Mouse (Mus musculus): ENCODE results near the gene Rgs17. TPM values are rescaled to one million over a fixed set of nuclear protein-coding genes. Genes with fewer than 3 reads are reported as not detected.

Rgs17 gene
- polyA plus RNA-seq, 2 experiments: 0.01 TPM; not detected in 1

- H3K4me1 ChIP-seq (replicated peaks; ENCODE audit: control insufficient read depth in 2 of 2, insufficient read depth in 2 of 2, low read length in 1 of 2): no peaks in the 10 kb centered on the region
- 72% methylated on average over 3 of the region's 3 CpGs for WGBS (ENCODE audit: insufficient replicate concordance)
- H3K9ac ChIP-seq (replicated peaks): no peak overlapping the region
- ATAC-seq (ENCODE audit: insufficient read depth) (no peak), DNase-seq (ENCODE audit: low read depth in 3 of 3, low spot score in 3 of 3) (no peak)
- no peaks in the 10 kb centered on the region for H3K9me3 ChIP-seq (ENCODE audit: control insufficient read depth, low read length)
- no peak overlapping the region for H3K4me3 ChIP-seq (ENCODE audit: insufficient read depth in 1 of 2, low read depth in 2 of 2, low read length in 2 of 2)
- H3K27ac ChIP-seq: no peak overlapping the region
- no peaks in the 10 kb centered on the region for H3K27me3 ChIP-seq (ENCODE audit: control insufficient read depth, insufficient read depth, low read length)
- no peaks in the 10 kb centered on the region for H3K36me3 ChIP-seq (replicated peaks; ENCODE audit: control insufficient read depth, insufficient read depth, low read depth)
- TF ChIP-seq CTCF (IDR thresholded peaks at IDR 0.05; ENCODE audit: low read depth): no peak
- no peak for TF ChIP-seq EP300 (IDR thresholded peaks at IDR 0.05; ENCODE audit: low read depth)
- no peak overlapping the region for H3K4me2 ChIP-seq (ENCODE audit: low read depth)
Measured at GRCm38 (mm10) chr10:5860849-5861248, 61.4 kb downstream of the Rgs17 start.

GRCm38 (mm10) chr10:5859729-5860128 lies 62.5 kb downstream of the Rgs17 start:
- DNase-seq (ENCODE audit: low read depth in 3 of 3, low spot score in 3 of 3) (peak in 1 of 3 experiments; percentile 4), ATAC-seq (ENCODE audit: insufficient read depth) (no peak)
- Histone ChIP-seq H3K27me3 (ENCODE audit: control insufficient read depth, insufficient read depth, low read length) (no peaks in the 10 kb centered on the region), H3K9me3 (ENCODE audit: control insufficient read depth, low read length) (no peaks in the 10 kb centered on the region), H3K4me2 (ENCODE audit: low read depth) (no peak overlapping the region), H3K4me1 (replicated peaks; ENCODE audit: control insufficient read depth in 2 of 2, insufficient read depth in 2 of 2, low read length in 1 of 2) (no peaks in the 10 kb centered on the region), H3K4me3 (ENCODE audit: insufficient read depth in 1 of 2, low read depth in 2 of 2, low read length in 2 of 2) (no peak overlapping the region), H3K27ac (no peak overlapping the region), H3K36me3 (replicated peaks; ENCODE audit: control insufficient read depth, insufficient read depth, low read depth) (no peaks in the 10 kb centered on the region), H3K9ac (replicated peaks) (no peak overlapping the region)
- peak; percentile 78 for TF ChIP-seq CTCF (IDR thresholded peaks at IDR 0.05; ENCODE audit: low read depth)
- no peak for TF ChIP-seq EP300 (IDR thresholded peaks at IDR 0.05; ENCODE audit: low read depth)
- WGBS (ENCODE audit: insufficient replicate concordance): 54% methylated on average over 4 of the region's 4 CpGs

- H3K9ac ChIP-seq (replicated peaks): no peak overlapping the region
- H3K4me2 ChIP-seq (ENCODE audit: low read depth): no peak overlapping the region
- H3K4me1 ChIP-seq (replicated peaks; ENCODE audit: control insufficient read depth in 2 of 2, insufficient read depth in 2 of 2, low read length in 1 of 2): no peaks in the 10 kb centered on the region
- WGBS (ENCODE audit: insufficient replicate concordance): 33% methylated on average over 10 of the region's 10 CpGs
- H3K9me3 ChIP-seq (ENCODE audit: control insufficient read depth, low read length): no peaks in the 10 kb centered on the region
- DNase-seq (ENCODE audit: low read depth in 3 of 3, low spot score in 3 of 3) (no peak), ATAC-seq (ENCODE audit: insufficient read depth) (no peak)
- no peaks in the 10 kb centered on the region for H3K36me3 ChIP-seq (replicated peaks; ENCODE audit: control insufficient read depth, insufficient read depth, low read depth)
- no peak for TF ChIP-seq CTCF (IDR thresholded peaks at IDR 0.05; ENCODE audit: low read depth)
- TF ChIP-seq EP300 (IDR thresholded peaks at IDR 0.05; ENCODE audit: low read depth): no peak
- no peaks in the 10 kb centered on the region for H3K27me3 ChIP-seq (ENCODE audit: control insufficient read depth, insufficient read depth, low read length)
- no peak overlapping the region for H3K27ac ChIP-seq
- H3K4me3 ChIP-seq (ENCODE audit: insufficient read depth in 1 of 2, low read depth in 2 of 2, low read length in 2 of 2): no peak overlapping the region
Measured at GRCm38 (mm10) chr10:5857996-5858549, 64.1 kb downstream of the Rgs17 start.

- H3K4me1 ChIP-seq (replicated peaks; ENCODE audit: control insufficient read depth in 2 of 2, insufficient read depth in 2 of 2, low read length in 1 of 2): no peaks in the 10 kb centered on the region
- H3K27ac ChIP-seq: no peak overlapping the region
- H3K36me3 ChIP-seq (replicated peaks; ENCODE audit: control insufficient read depth, insufficient read depth, low read depth): no peaks in the 10 kb centered on the region
- H3K4me3 ChIP-seq (ENCODE audit: insufficient read depth in 1 of 2, low read depth in 2 of 2, low read length in 2 of 2): no peak overlapping the region
- no peak overlapping the region for H3K4me2 ChIP-seq (ENCODE audit: low read depth)
- ATAC-seq (ENCODE audit: insufficient read depth) (no peak), DNase-seq (ENCODE audit: low read depth in 3 of 3, low spot score in 3 of 3) (no peak)
- WGBS (ENCODE audit: insufficient replicate concordance): 64% methylated on average over 8 of the region's 8 CpGs
- no peaks in the 10 kb centered on the region for H3K27me3 ChIP-seq (ENCODE audit: control insufficient read depth, insufficient read depth, low read length)
- H3K9ac ChIP-seq (replicated peaks): no peak overlapping the region
- H3K9me3 ChIP-seq (ENCODE audit: control insufficient read depth, low read length): no peaks in the 10 kb centered on the region
- TF ChIP-seq CTCF (IDR thresholded peaks at IDR 0.05; ENCODE audit: low read depth) (no peak), EP300 (IDR thresholded peaks at IDR 0.05; ENCODE audit: low read depth) (no peak)
Measured at GRCm38 (mm10) chr10:5853290-5853868, 68.8 kb downstream of the Rgs17 start.

DNA sequence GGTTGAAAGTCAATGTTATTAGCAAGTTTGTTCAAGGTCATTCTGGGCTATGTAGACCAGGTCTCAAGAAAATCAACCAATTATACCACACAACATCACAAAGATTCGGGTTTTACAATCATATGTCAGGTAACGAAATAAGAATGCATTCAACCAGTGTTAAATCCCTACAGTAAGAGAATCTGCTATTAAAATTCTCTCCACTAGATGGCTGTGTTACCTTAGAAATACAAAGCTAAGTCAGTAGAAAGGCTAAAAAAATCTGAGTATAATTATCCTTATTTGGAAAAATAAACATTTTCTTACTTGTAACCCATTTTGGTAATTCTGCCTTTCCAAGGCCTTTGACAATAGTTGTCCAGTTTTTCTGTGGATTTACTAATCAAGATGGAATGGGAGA lies 75.3 kb downstream of the Rgs17 start:
- Histone ChIP-seq H3K9ac (replicated peaks) (no peak overlapping the region), H3K27ac (no peak overlapping the region), H3K4me2 (ENCODE audit: low read depth) (no peak overlapping the region), H3K9me3 (ENCODE audit: control insufficient read depth, low read length) (no peaks in the 10 kb centered on the region), H3K36me3 (replicated peaks; ENCODE audit: control insufficient read depth, insufficient read depth, low read depth) (no peaks in the 10 kb centered on the region), H3K27me3 (ENCODE audit: control insufficient read depth, insufficient read depth, low read length) (no peaks in the 10 kb centered on the region), H3K4me3 (ENCODE audit: insufficient read depth in 1 of 2, low read depth in 2 of 2, low read length in 2 of 2) (no peak overlapping the region), H3K4me1 (replicated peaks; ENCODE audit: control insufficient read depth in 2 of 2, insufficient read depth in 2 of 2, low read length in 1 of 2) (no peaks in the 10 kb centered on the region)
- no peak for ATAC-seq (ENCODE audit: insufficient read depth)
- WGBS (ENCODE audit: insufficient replicate concordance): 27% methylated on average over 2 of the region's 2 CpGs
- TF ChIP-seq EP300 (IDR thresholded peaks at IDR 0.05; ENCODE audit: low read depth) (no peak), CTCF (IDR thresholded peaks at IDR 0.05; ENCODE audit: low read depth) (no peak)
- DNase-seq (ENCODE audit: low read depth in 3 of 3, low spot score in 3 of 3): no peak

All from liver, embryonic 14.5 days (tissue).